Mouse (Mus musculus) lung, postnatal 0 days (tissue): ENCODE results near the gene Papola. TPM values are rescaled to one million over a fixed set of nuclear protein-coding genes. Genes with fewer than 3 reads are reported as not detected.

Experiments used
- ATAC-seq: fragments of 200-750 bp; cut with Nextera tagmentation; 2 replicates; pipeline ENCODE4 v1.8.0; 2017; ENCODE audit warnings: moderate library complexity
- DNase-seq: peaks from one replicate; pipeline ENCODE4 v3.0.0-alpha.2; 2016; ENCODE audit warnings: low spot score
- H3K27ac ChIP-seq: fragments of 300-500 bp; sonication (generic); 2 replicates; pipeline ENCODE4 v1.5.1; 2014; ENCODE audit warnings: antibody characterized with exemption, mild to moderate bottlenecking, low read length, mixed read lengths
- H3K27me3 ChIP-seq: fragments of 300-500 bp; sonication (generic); replicated peaks from 2 replicates; pipeline ENCODE4 v1.6.1; 2014; ENCODE audit warnings: low read length, mixed read lengths; ENCODE audit not compliant: insufficient read depth
- H3K36me3 ChIP-seq: fragments of 300-500 bp; sonication (generic); 2 replicates; pipeline ENCODE4 v1.6.1; 2014; ENCODE audit warnings: low read length, mixed read lengths; ENCODE audit not compliant: insufficient read depth
- H3K4me1 ChIP-seq: fragments of 300-500 bp; sonication (generic); 2 replicates; pipeline ENCODE4 v1.6.1; 2014; ENCODE audit warnings: antibody characterized with exemption, low read depth, low read length, mixed read lengths; ENCODE audit not compliant: insufficient read depth
- H3K4me2 ChIP-seq: fragments of 300-500 bp; sonication (generic); replicated peaks from 2 replicates; pipeline ENCODE4 v1.6.1; 2014; ENCODE audit warnings: low read depth, mild to moderate bottlenecking, low read length, moderate library complexity, mixed read lengths
- H3K4me3 ChIP-seq: fragments of 300-500 bp; sonication (generic); 2 replicates; pipeline ENCODE4 v1.5.1; 2014; ENCODE audit warnings: low read depth, low read length
- H3K9ac ChIP-seq: fragments of 300-500 bp; sonication (generic); replicated peaks from 2 replicates; pipeline ENCODE4 v1.6.1; 2014; ENCODE audit warnings: low read depth, mild to moderate bottlenecking
- H3K9me3 ChIP-seq: fragments of 300-500 bp; sonication (generic); 2 replicates; pipeline ENCODE4 v1.6.1; 2016; ENCODE audit warnings: low read length, mixed read lengths
- CTCF ChIP-seq: IDR thresholded peaks from 2 replicates; pipeline ENCODE4 v1.5.1; 2016; ENCODE audit warnings: antibody characterized with exemption, mild to moderate bottlenecking
- EP300 ChIP-seq: IDR thresholded peaks from 2 replicates; pipeline ENCODE4 v1.6.1; 2016; ENCODE audit warnings: antibody characterized with exemption, mild to moderate bottlenecking, control low read depth
- WGBS: fragments of 180-500 bp; shearing (Covaris S2); extraction: QIAGEN DNeasy Blood & Tissue Kit; methylation state at CpG from one replicate; pipeline ENCODE4 v1.1.7; 2014; 5-methylcytosine and 5-hydroxymethylcytosine counted together
- polyA plus RNA-seq: library from polyadenylated mRNA; unstranded; fragments of >200 nt; fragmentation: Nextera tagmentation; extraction: Ambion mirVana; gene quantifications from 2 replicates; pipeline ENCODE4 v1.2.1, GENCODE M21; 2015

The Papola gene
- polyA plus RNA-seq, 1 experiment from 2014 or later = 102 TPM

DNA sequence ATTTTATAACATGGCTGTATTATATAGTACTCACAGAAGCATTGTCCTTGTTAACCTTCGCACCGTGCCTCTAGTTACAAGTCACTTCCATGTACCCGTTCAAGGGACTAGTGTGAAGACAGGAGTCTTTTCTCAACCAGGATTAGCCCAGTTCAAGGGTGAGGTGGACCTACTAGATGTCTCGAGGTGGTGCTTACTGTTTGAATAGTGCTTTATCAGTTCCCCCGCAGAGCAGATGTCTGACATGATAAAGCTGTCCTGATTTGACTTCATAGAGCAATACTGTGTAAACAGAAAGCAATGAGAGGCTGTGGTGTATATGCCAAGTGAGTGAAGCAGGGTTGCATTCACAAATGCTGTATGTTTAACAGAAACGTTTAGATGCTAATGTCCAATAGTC, 26.1 kb downstream of the Papola start:
- 60% methylated on average over 6 of the region's 6 CpGs for WGBS
- DNase-seq (no peak), ATAC-seq (no peak)
- Histone ChIP-seq H3K4me1 (no peaks in the 10 kb centered on the region), H3K9ac (no peak overlapping the region), H3K27me3 (no peaks in the 10 kb centered on the region), H3K9me3 (no peaks in the 10 kb centered on the region), H3K4me2 (no peak overlapping the region), H3K4me3 (no peak overlapping the region), H3K36me3 (peaks cover 13% of the 10 kb centered on the region; the same call in 1 of the 2 replicates), H3K27ac (no peak overlapping the region)
- no peak for TF ChIP-seq CTCF
- TF ChIP-seq EP300 = no peak

DNA sequence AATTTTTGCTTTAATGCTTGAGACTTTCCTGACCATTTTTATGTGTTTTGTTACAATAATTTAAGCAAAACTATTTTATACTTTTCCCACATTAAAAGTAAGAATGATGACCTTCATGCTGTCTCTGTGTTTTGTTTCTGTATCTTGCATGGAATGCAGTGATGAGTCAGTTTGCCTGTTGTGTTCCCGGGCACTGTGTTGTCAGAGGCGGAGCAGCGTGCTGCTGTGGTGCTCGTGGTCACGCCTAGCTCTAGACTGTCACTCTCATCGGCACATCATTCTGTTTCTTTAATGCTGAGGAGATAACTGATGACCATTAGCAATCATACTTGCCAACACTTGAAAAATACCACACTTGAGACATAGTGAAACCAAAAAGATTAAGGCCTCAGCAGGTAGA, 29.5 kb downstream of the Papola start:
- Histone ChIP-seq H3K9me3 (no peaks in the 10 kb centered on the region), H3K4me1 (no peaks in the 10 kb centered on the region), H3K36me3 (peaks cover 5% of the 10 kb centered on the region; the same call in 1 of the 2 replicates), H3K4me3 (no peak overlapping the region), H3K4me2 (no peak overlapping the region), H3K27me3 (no peaks in the 10 kb centered on the region), H3K9ac (no peak overlapping the region), H3K27ac (no peak overlapping the region)
- 88% methylated on average over 6 of the region's 6 CpGs for WGBS
- ATAC-seq = no peak
- DNase-seq = no peak
- no peak for TF ChIP-seq CTCF
- TF ChIP-seq EP300 = no peak

DNA sequence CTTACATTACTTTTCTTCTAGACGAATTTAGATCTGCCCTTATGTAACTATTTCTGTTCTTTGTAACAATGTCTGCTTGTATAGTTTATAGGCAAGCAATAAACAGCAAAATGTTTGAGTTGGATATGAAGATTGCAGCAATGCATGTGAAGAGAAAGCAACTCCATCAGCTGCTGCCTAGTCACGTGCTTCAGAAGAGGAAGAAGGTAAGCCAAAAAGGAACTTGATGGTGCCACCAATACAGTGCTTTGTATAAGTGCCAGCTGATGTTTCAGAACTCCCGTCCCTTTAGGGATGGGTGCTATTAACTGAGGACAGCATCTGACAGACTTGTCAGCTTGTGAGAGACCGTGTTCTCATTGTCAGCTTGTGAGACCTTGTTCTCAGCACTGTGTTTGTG, 39.0 kb downstream of the Papola start:
- DNase-seq (no peak), ATAC-seq (no peak)
- Histone ChIP-seq H3K4me3 (no peak overlapping the region), H3K4me2 (no peak overlapping the region), H3K4me1 (no peaks in the 10 kb centered on the region), H3K27ac (no peak overlapping the region), H3K9me3 (no peaks in the 10 kb centered on the region), H3K36me3 (peaks cover 50% of the 10 kb centered on the region), H3K27me3 (no peaks in the 10 kb centered on the region), H3K9ac (no peak overlapping the region)
- WGBS = 78% methylated on average over 4 of the region's 4 CpGs
- TF ChIP-seq EP300 = no peak

GRCm38 (mm10) chr12:105824743-105825142, 40.2 kb downstream of the Papola start:
- H3K36me3 ChIP-seq = peaks cover 59% of the 10 kb centered on the region
- no peak overlapping the region for H3K9ac ChIP-seq
- H3K4me2 ChIP-seq = no peak overlapping the region
- H3K27me3 ChIP-seq = no peaks in the 10 kb centered on the region
- H3K27ac ChIP-seq = no peak overlapping the region
- DNase-seq (no peak), ATAC-seq (no peak)
- TF ChIP-seq CTCF (no peak), EP300 (no peak)
- H3K9me3 ChIP-seq = no peaks in the 10 kb centered on the region
- 83% methylated on average over 8 of the region's 8 CpGs for WGBS
- H3K4me1 ChIP-seq = no peaks in the 10 kb centered on the region
- no peak overlapping the region for H3K4me3 ChIP-seq

GRCm38 (mm10) chr12:105825266-105825665, 40.8 kb downstream of the Papola start:
- no peak for TF ChIP-seq CTCF
- no peak for TF ChIP-seq EP300
- WGBS = 93% methylated on average over 4 of the region's 4 CpGs
- H3K4me1 ChIP-seq = no peaks in the 10 kb centered on the region
- H3K27ac ChIP-seq = no peak overlapping the region
- no peak for DNase-seq
- no peak overlapping the region for H3K4me2 ChIP-seq
- H3K9ac ChIP-seq = no peak overlapping the region
- H3K4me3 ChIP-seq = no peak overlapping the region
- H3K36me3 ChIP-seq = peaks cover 56% of the 10 kb centered on the region
- ATAC-seq = no peak
- H3K27me3 ChIP-seq = no peaks in the 10 kb centered on the region
- H3K9me3 ChIP-seq = no peaks in the 10 kb centered on the region

DNA sequence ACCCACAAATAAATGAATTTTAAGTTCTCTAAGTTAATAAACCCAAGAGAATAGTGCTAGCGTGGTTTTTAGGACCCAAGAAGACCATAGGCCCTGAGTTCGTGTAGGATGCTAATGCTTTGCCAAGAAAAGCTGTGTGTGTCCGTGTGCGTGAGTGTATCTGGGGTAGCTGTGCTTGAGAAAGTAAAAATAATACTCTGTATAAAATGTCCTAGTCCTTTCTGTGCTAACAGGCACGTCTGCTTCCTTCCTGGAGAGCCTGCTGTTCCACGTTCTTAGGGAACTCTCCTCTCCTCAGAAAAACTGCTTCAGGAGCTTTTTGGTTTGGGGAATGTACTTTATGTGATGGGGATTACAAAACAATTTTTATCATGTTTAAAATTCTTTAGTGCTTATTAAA, 48.0 kb downstream of the Papola start:
- Histone ChIP-seq H3K9ac (no peak overlapping the region), H3K27me3 (no peaks in the 10 kb centered on the region), H3K27ac (no peak overlapping the region), H3K4me1 (no peaks in the 10 kb centered on the region), H3K9me3 (no peaks in the 10 kb centered on the region), H3K4me2 (no peak overlapping the region), H3K36me3 (peaks cover 49% of the 10 kb centered on the region), H3K4me3 (no peak overlapping the region)
- TF ChIP-seq EP300 (no peak), CTCF (no peak)
- ATAC-seq (no peak), DNase-seq (no peak)
- WGBS = 70% methylated on average over 6 of the region's 6 CpGs

DNA sequence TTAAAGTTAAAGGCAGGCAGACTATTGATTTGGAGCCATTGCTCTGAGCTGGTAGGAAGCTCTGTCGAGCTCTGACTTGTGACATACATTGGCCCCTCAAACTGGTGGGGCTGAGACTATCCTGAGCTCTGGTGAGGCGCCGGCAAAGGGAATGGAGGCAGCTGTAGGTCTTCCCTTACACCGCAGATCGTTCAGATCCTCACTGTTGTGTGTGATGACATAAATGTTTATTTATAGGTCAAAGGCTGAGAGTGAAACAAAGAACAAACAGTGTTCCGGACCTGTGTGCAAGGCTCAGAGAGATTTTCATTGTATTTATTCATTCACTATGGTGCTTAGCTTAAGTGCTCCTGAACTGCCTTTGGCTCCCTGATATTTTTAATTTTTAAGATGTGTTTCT, 50.4 kb downstream of the Papola start:
- DNase-seq (peak; percentile 31), ATAC-seq (0 out of 2 replicates have a peak, but pooled peaks have one; percentile 47)
- H3K4me1 ChIP-seq = no peaks in the 10 kb centered on the region
- H3K4me2 ChIP-seq = no peak overlapping the region
- H3K9ac ChIP-seq = no peak overlapping the region
- H3K27ac ChIP-seq = no peak overlapping the region
- H3K27me3 ChIP-seq = no peaks in the 10 kb centered on the region
- H3K9me3 ChIP-seq = no peaks in the 10 kb centered on the region
- H3K36me3 ChIP-seq = peaks cover 30% of the 10 kb centered on the region
- no peak for TF ChIP-seq EP300
- no peak overlapping the region for H3K4me3 ChIP-seq
- WGBS = 34% methylated on average over 6 of the region's 6 CpGs
